Mouse (Mus musculus) stomach, postnatal 0 days (tissue): ENCODE data around the gene Apobr. TPM values are rescaled to one million over a fixed set of nuclear protein-coding genes. Genes with fewer than 3 reads are reported as not detected.

ENCODE experiments used
- ATAC-seq: fragments of 200-750 bp; cut with Nextera tagmentation; 2 replicates; pipeline ENCODE4 v1.8.0; 2017; ENCODE audit not compliant: low FRiP score, low TSS enrichment
- DNase-seq: peaks from one replicate; pipeline ENCODE4 v3.0.0-alpha.2; 2016; ENCODE audit warnings: low spot score
- H3K27ac ChIP-seq: fragments of 300-500 bp; sonication (generic); replicated peaks from 2 replicates; pipeline ENCODE4 v1.5.1; 2014; ENCODE audit warnings: mild to moderate bottlenecking, control low read depth
- H3K27me3 ChIP-seq: fragments of 300-500 bp; sonication (generic); 2 replicates; pipeline ENCODE4 v1.6.1; 2014; ENCODE audit warnings: low read length; ENCODE audit not compliant: control insufficient read depth, insufficient read depth
- H3K36me3 ChIP-seq: fragments of 300-500 bp; sonication (generic); 2 replicates; pipeline ENCODE4 v1.6.1; 2014; ENCODE audit warnings: low read length, mixed read lengths; ENCODE audit not compliant: control insufficient read depth, insufficient read depth
- H3K4me1 ChIP-seq: fragments of 300-500 bp; sonication (generic); replicated peaks from 2 replicates; pipeline ENCODE4 v1.6.1; 2014; ENCODE audit warnings: antibody characterized with exemption; ENCODE audit not compliant: control insufficient read depth, insufficient read depth
- H3K4me2 ChIP-seq: fragments of 300-500 bp; sonication (generic); replicated peaks from 2 replicates; pipeline ENCODE4 v1.6.1; 2014; ENCODE audit warnings: low read depth, mild to moderate bottlenecking, control low read depth, moderate library complexity
- H3K4me3 ChIP-seq: fragments of 300-500 bp; sonication (generic); 2 replicates; pipeline ENCODE4 v1.5.1; 2014; ENCODE audit warnings: low read depth, low read length, control low read depth
- H3K9ac ChIP-seq: fragments of 300-500 bp; sonication (generic); 2 replicates; pipeline ENCODE4 v1.6.1; 2014; ENCODE audit warnings: mild to moderate bottlenecking, low read length, control low read depth, mixed read lengths
- H3K9me3 ChIP-seq: fragments of 300-500 bp; sonication (generic); 2 replicates; pipeline ENCODE4 v1.6.1; 2016; ENCODE audit warnings: low read length; ENCODE audit not compliant: control insufficient read depth
- CTCF ChIP-seq: IDR thresholded peaks from 2 replicates; pipeline ENCODE4 v1.5.1; 2016; ENCODE audit warnings: antibody characterized with exemption, low read depth, mild to moderate bottlenecking, moderate library complexity
- EP300 ChIP-seq: optimal IDR thresholded peaks from 2 replicates; pipeline ENCODE3; 2016; ENCODE audit warnings: antibody characterized with exemption
- WGBS: fragments of 180-500 bp; shearing (Covaris S2); extraction: QIAGEN DNeasy Blood & Tissue Kit; methylation state at CpG from one replicate; pipeline ENCODE4 v1.1.7; 2014; 5-methylcytosine and 5-hydroxymethylcytosine counted together
- microRNA-seq: library from miRNA; unstranded; fragments of <30 nt; microRNA quantifications from one replicate; pipeline ENCODE4, GENCODE M21; 2016
- polyA plus RNA-seq: library from polyadenylated mRNA; unstranded; fragments of >200 nt; fragmentation: Nextera tagmentation; extraction: Ambion mirVana; gene quantifications from 2 replicates; pipeline ENCODE4 v1.2.1, GENCODE M21; 2015

The Apobr gene
- polyA plus RNA-seq, 1 experiment from 2014 or later = 0.46 TPM

DNA sequence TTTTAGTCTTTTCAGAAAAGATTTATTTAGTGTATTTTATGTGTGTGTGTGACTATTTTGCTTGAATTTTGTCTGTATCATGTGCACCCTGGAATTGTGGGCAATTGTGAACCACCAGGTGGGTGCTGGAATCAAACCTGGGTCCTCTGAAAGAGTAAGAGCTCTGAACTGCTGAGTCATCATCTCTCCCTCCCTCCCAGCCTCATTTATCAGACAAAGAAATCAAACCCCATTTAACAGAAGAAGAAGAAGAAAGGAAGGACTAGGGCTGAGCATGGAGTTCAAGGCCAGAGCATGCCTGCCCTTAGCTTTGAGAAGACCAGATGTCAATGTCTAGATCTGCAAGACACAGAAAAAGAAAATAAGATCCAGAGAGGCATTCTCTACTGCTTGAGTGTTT is 50.6 kb downstream of the Apobr start:
- Histone ChIP-seq H3K27me3 (no peaks in the 10 kb centered on the region), H3K27ac (no peak overlapping the region), H3K4me2 (no peak overlapping the region), H3K9me3 (no peaks in the 10 kb centered on the region), H3K4me1 (no peaks in the 10 kb centered on the region), H3K36me3 (no peaks in the 10 kb centered on the region), H3K4me3 (no peak overlapping the region), H3K9ac (no peak overlapping the region)
- DNase-seq = no peak
- ATAC-seq = no peak
- no peak for TF ChIP-seq EP300
- no peak for TF ChIP-seq CTCF

DNA sequence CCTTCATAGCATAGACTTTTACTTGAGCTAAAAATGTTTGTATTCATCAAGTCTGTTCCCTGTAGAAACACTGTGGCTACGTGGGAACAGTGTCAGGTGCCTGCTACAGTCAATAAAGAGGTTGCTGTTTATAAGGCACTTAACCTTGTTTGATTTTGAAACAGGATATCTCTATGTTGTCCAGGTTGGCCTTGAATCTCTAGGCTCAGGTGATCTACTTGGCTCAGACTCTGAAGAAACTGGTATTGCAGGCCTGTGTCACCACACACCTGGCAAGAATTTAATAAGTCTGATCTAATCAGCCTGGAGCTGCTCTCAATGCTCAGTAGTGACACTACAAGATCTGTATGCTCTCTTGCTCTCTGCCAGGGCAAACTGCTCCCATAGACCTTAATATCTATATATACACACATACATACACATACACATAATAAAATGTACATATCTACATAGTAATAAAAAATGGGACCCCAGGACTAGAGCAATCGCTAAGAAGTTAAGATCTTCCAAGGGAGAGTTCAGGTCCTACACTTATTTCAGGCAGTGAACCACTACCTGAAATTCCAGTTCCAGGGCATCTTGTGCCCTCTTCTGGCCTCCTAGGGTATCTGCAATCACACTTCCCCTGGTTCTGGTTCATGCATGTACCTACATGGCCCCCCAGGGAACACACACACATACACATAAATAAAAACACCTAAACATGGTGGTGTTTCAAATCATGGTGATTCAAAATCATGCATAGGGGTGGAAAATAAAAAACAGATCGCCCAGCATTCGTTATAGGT is 52.2 kb downstream of the Apobr start:
- Histone ChIP-seq H3K4me3 (no peak overlapping the region), H3K36me3 (no peaks in the 10 kb centered on the region), H3K4me2 (no peak overlapping the region), H3K27me3 (no peaks in the 10 kb centered on the region), H3K9me3 (no peaks in the 10 kb centered on the region), H3K9ac (no peak overlapping the region), H3K27ac (no peak overlapping the region), H3K4me1 (no peaks in the 10 kb centered on the region)
- peak; percentile 75 for ATAC-seq
- peak; percentile 44 for DNase-seq
- TF ChIP-seq EP300 (no peak), CTCF (peak; percentile 93)
- WGBS = 11% methylated on average over 4 of the region's 4 CpGs

Small RNA genes lying within 50 kb of the gene (microRNA-seq; reads per million reads assigned to microRNA genes)
- gene Mir7059 = not detected

Other genes with a start within 250 kb of the Apobr start
- 0.21 and 0.46 TPM in 2 replicates for gene Lat, start 215.4 kb upstream of the Apobr start, polyA plus RNA-seq
- gene Spns1, start 207.5 kb upstream of the Apobr start, polyA plus RNA-seq = 24.4 and 26.9 TPM in 2 replicates
- 1.1 and 1.3 TPM in 2 replicates for gene Nfatc2ip, start 188.2 kb upstream of the Apobr start, polyA plus RNA-seq
- gene Cd19, start 170.1 kb upstream of the Apobr start, polyA plus RNA-seq = 0.08 and 0.17 TPM in 2 replicates
- 19.4 and 20.7 TPM in 2 replicates for gene Rabep2, start 156.2 kb upstream of the Apobr start, polyA plus RNA-seq
- gene Atp2a1, start 121.8 kb upstream of the Apobr start, polyA plus RNA-seq = 0.59 and 1.8 TPM in 2 replicates
- gene Sh2b1, start 109.5 kb upstream of the Apobr start, polyA plus RNA-seq = 20.0 and 24.0 TPM in 2 replicates
- 73.9 and 77.5 TPM in 2 replicates for gene Tufm, start 97.6 kb upstream of the Apobr start, polyA plus RNA-seq
- gene Atxn2l, start 81.5 kb upstream of the Apobr start, polyA plus RNA-seq = 16.9 and 19.6 TPM in 2 replicates
- gene Eif3c, start 18.5 kb upstream of the Apobr start, polyA plus RNA-seq = 150 and 163 TPM in 2 replicates
- 17.2 and 17.7 TPM in 2 replicates for gene Cln3, start 875 bp downstream of the Apobr start, polyA plus RNA-seq
- 0.10 and 0.13 TPM in 2 replicates for gene Il27, start 10.0 kb downstream of the Apobr start, polyA plus RNA-seq
- 140 and 182 TPM in 2 replicates for gene Nupr1, start 45.9 kb downstream of the Apobr start, polyA plus RNA-seq
- 28.6 and 28.9 TPM in 2 replicates for gene Sgf29, start 64.4 kb downstream of the Apobr start, polyA plus RNA-seq
- 10.9 and 12.4 TPM in 2 replicates for gene Sult1a1, start 91.5 kb downstream of the Apobr start, polyA plus RNA-seq
- 92.3 and 93.4 TPM in 2 replicates for gene Bola2, start 110.5 kb downstream of the Apobr start, polyA plus RNA-seq
- 6.1 and 6.2 TPM in 2 replicates for gene Slx1b, start 110.8 kb downstream of the Apobr start, polyA plus RNA-seq
- gene Coro1a, start 122.8 kb downstream of the Apobr start, polyA plus RNA-seq = 15.7 and 16.9 TPM in 2 replicates
- 114 and 116 TPM in 2 replicates for gene Mapk3, start 174.7 kb downstream of the Apobr start, polyA plus RNA-seq
- 51.3 and 53.1 TPM in 2 replicates for gene Gdpd3, start 181.4 kb downstream of the Apobr start, polyA plus RNA-seq
- gene Ypel3, start 192.0 kb downstream of the Apobr start, polyA plus RNA-seq = 86.0 and 102 TPM in 2 replicates
- gene Tbx6, start 196.5 kb downstream of the Apobr start, polyA plus RNA-seq = 0.08 and 0.18 TPM in 2 replicates
- 118 and 122 TPM in 2 replicates for gene Ppp4c, start 207.6 kb downstream of the Apobr start, polyA plus RNA-seq
- gene Fam57b, start 212.7 kb downstream of the Apobr start, polyA plus RNA-seq = 0.57 and 0.59 TPM in 2 replicates
- gene 4930451I11Rik, start 246.7 kb downstream of the Apobr start, polyA plus RNA-seq = not detected in 2 replicates